Mouse (Mus musculus) 3T3-L1 (cell line): ENCODE results near the gene Ttc7b.

Experiments
- DNase-seq: peaks from one replicate; pipeline ENCODE4 v3.0.0-alpha.2; 2015; ENCODE audit warnings: low read depth, low spot score

Gene Ttc7b

DNA sequence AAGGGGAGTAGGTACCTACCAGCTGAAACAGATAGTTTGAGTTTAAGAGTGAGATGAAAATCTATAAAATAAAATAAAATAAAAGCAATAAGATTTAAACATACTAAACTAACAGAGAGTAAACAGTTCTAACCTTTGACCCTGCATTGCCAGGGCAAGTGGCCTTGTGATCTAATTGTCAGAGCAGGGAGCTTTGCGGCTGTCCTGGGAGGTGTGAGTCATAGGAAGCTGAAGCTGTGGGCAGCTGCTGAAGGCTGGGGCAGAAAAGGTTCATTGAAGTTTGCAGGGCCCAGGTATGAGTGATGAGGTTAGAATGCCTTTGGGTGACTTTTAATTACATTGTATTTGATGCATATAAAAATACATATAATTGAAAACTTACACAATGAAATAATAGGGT, 5.3 kb upstream of the Ttc7b start:
- peak; percentile 66 for DNase-seq

DNA sequence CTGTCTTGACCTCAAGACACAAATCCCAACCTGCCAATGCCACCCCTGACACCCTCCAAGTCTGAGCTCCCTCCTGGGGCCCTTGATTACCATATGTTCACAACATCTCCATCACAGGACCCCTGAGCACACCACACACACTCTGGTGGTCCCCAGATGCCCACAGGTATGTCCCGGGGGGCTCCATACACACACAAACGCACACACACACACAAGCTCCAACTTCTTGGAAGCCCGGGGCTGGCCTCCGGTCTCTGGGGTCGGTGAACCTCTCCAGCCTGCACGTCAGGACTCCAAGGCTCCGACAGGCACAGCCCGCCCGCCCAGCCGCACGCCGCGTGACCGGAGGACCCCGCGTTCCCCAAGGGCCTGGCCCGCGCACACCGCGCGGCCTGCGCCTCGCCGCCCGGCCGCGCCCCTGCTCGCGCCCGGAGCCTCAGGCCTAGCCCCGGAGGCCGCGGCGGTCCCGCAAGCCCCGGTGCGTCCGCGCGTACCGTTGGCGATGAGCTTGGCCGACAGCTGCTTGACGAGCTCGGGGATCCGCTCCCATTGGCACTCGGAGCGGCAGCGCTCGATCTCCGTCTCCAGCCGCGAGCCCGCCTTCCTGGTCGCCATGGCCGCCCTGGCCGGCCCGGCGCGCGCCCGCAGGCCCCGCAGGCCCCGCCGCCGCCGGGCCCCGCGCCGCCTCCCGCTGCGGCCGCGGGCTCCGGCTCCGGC, 391 bp downstream of the Ttc7b start:
- DNase-seq, result peak; percentile 39

DNA sequence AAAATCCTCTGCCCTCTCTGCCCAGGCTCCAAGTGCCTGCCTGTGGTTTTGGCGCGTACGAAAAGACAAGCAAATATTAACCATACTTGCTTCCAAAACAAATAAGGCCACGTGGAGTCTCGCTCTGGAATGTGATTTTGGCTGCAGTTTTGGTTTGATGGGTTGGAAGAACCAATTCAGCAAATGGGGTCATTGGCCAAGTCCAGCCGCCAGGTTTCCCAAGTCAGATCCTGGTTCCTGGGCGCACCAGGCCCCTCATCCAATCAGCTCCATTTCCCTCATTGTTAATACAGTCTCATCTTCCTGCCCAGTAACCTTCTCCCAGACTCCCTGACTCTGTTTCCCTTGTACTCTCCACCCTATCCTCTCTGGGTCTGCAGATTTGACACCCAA, 946 bp downstream of the Ttc7b start:
- peak; percentile 79 for DNase-seq

DNA sequence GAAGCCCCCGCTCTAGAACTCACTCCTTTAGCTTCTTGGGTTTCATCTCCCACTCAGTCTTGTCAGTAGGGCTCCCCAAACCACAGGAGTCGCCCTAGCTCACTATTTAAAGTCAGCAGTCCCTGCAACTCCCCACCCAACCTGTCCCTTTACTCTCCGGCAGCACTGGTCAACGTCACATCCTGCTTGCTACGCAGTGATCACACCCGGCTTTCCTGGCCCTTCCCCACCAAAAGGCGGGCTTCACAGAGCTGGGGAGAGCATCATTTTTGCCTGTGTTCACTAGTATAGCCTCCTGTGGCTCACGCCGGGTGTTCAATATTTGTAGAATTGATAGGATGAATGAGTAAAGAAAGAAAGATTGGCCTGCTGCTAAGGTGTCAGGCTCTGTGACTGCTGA, 3.3 kb downstream of the Ttc7b start:
- DNase-seq, result no peak

DNA sequence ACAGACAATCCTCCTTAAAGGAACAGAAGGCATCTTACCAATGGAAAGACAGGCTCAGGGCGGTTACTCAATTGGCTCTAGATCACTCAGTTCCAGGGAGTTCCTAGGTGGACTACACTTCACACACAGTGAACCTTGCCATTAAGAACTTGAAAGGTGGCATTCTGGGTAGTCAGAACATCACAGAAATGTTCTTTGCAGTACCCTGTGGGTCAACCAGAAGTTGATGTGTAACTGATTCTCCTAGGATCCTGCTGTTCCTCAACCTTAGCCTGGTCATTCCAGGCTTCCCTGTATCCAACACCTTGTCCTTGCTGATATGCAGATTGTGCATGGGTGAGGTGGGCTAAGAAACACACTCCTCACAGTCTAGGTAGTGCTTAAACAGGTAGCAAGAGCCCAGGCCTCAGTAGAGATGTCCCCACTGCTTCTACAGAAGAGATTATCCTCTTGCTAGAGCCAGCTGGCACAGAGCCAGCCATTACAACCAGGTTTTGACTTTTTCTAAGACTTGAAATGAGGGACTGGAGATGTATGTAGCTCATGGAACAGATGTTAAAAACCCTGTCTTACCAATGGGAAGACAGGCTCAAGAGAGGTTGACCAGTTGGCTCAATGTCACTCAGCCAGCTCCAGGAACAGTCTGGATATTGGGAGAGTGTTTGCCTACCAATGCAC, 4.3 kb downstream of the Ttc7b start:
- peak; percentile 13 for DNase-seq

GRCm38 (mm10) chr12:100515493-100515892, 5.1 kb downstream of the Ttc7b start:
- DNase-seq, result no peak

DNA sequence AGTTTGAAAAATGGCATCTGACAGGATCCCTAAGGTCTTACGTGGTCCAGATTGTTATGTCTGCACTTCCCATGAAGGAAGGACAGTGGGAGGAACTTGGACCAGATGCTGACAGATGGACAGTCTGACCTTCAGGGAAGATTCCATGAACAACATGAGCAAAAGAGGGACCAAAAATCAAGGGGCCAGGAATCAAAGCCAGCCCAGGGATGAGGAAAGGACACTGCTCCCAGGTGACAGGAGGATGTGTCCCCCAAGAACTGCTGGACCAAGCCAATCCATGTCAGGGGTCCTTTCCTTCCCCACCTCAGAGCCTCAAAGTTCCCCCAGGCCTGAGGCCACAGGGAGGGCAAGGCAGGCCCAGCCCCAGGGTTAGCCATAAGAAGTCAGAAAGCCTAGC, 6.0 kb downstream of the Ttc7b start:
- no peak for DNase-seq

- no peak for DNase-seq
Observed at GRCm38 (mm10) chr12:100513131-100513530, 7.5 kb downstream of the Ttc7b start.

DNA sequence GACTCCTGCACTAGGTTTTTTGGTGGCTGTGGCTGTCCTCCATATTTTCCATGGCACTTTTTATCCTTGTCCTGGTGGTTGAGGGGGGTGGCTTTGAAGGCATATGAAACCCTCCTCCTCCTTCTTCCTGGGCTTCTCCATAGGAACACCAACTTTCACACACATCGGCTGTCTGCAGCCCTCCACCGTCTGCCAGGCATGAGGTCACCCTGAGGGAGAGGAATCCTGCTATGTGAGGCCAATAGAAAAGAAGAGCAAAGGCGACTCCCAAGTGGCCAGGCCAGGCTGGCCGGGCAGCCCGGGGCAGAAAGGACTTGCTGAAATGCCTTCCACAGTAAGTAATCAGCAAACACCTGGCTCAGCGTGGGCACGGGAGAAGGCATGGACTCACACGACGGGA, 8.0 kb downstream of the Ttc7b start:
- DNase-seq, result no peak

GRCm38 (mm10) chr12:100509615-100510282, 10.9 kb downstream of the Ttc7b start:
- no peak for DNase-seq

- no peak for DNase-seq
Observed at GRCm38 (mm10) chr12:100508668-100509067, 12.0 kb downstream of the Ttc7b start.

DNA sequence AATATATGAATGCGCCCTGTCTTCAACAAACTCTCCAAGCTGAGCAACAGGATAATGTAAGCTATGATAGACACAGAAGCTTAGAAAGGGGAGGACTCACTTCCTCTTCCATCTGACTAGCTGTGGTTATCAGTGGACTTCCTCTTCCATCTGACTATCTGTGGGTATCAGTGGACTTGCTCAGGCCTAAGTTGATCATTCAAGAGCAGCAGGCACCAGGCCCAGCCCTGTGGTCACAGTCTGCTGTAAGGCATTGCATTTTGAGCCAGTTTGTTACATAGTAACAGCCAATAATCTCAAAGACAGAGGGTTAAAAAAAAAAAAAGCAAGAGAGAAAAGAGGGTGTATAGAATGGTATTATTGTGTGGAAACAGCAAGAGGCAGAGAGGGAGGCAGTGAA, 15.1 kb downstream of the Ttc7b start:
- no peak for DNase-seq

DNA sequence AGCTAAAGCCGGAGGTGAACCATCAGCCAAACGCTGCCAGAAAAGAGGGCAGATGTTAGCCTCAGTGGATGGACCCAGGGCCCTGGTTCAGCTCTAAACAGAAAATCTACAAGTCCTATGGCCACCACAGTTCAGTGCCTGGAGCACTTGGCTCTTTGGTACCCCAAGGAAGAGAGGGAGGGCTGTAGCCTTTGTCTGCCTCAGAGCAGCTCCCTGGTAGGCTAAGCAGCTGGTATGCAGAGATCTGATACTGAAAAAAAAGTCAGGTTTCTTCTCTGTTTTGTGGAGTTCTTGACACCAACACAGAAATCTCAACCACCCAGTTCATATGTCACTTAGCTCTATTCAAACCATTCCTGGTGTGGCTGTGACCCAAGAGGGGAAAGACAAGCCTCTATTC, 16.0 kb downstream of the Ttc7b start:
- no peak for DNase-seq

DNA sequence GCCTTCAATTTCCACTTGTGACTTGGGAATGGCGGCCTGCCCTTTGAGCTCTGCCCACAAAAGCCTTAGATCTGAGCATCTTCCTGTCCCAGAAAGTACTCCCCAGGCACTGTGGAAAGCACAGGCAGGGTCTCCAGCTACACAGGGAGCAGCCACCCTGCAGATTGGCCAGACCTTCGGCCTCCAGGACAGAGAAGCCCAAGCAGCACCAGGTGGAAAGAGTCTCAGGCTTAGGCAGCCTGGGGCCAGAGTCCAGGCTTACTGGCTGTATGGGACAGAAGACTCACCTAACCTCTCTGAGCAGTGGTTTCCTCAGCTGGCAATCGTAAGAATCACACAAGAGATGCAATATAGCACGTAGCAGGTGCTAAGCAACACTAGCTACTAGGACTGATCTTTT, 17.0 kb downstream of the Ttc7b start:
- DNase-seq, result no peak

GRCm38 (mm10) chr12:100502544-100502943, 18.1 kb downstream of the Ttc7b start:
- no peak for DNase-seq

GRCm38 (mm10) chr12:100501261-100501660, 19.4 kb downstream of the Ttc7b start:
- no peak for DNase-seq

GRCm38 (mm10) chr12:100499469-100499868, 21.2 kb downstream of the Ttc7b start:
- DNase-seq, result no peak

- no peak for DNase-seq
Observed at GRCm38 (mm10) chr12:100498006-100498405, 22.6 kb downstream of the Ttc7b start.

GRCm38 (mm10) chr12:100495083-100495482, 25.5 kb downstream of the Ttc7b start:
- no peak for DNase-seq

DNA sequence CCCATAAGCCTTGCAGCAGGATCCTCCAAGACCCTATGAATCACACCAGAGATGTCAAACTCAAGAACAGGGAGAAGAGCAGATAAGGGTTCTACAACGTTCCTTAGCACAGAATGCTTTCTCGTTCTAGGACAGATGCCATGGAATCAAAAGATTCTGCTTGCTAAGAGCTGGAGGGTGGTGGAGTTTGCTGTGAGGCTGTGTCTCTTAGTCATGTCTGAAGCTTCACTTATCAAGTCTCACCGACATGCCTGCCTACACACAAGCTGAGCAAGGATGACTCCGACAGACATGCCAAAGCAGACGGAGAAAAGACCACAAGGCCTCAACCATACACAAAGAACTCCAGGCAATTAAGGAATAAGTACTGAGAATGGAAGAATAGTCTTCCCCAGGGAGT, 27.4 kb downstream of the Ttc7b start:
- DNase-seq, result no peak

GRCm38 (mm10) chr12:100492676-100493075, 27.9 kb downstream of the Ttc7b start:
- DNase-seq, result no peak

GRCm38 (mm10) chr12:100491967-100492611, 28.5 kb downstream of the Ttc7b start:
- no peak for DNase-seq
